Mouse (Mus musculus): ENCODE measurements around the gene Tspyl3.

DNA sequence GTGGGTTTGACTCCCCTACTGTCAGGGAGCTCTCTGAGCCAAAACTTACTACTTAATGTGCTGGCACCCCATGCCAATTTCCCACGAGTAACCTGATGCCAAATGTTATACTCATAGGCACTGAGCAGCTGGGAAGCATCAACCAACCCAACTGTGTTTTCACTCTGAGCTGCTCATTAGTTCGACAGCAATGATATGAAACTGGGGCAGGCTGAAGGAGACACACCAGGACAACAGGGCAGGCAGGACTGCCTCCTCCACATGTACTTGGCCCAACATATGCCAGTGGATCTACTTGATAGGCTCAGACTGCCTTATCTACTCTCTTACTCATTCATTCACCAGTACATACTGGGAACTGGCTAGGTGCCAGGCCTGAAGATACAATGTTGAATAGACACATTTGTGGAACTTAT is 39.1 kb downstream of the Tspyl3 start:
- TF ChIP-seq EP300 (IDR thresholded peaks at IDR 0.05): no peak
- TF ChIP-seq CTCF (IDR thresholded peaks at IDR 0.05): no peak

Data from lung, postnatal 0 days (tissue).